Mouse (Mus musculus) midbrain, postnatal 0 days (tissue): ENCODE results near the gene Rdx. TPM values are rescaled to one million over a fixed set of nuclear protein-coding genes. Genes with fewer than 3 reads are reported as not detected.

Experiments
- ATAC-seq: fragments of 200-750 bp; cut with Nextera tagmentation; 2 replicates; pipeline ENCODE4 v1.8.0; 2017; ENCODE audit warnings: moderate number of reproducible peaks, mild to moderate bottlenecking, moderate TSS enrichment, moderate library complexity; ENCODE audit not compliant: low FRiP score
- DNase-seq: peaks from one replicate; pipeline ENCODE4 v3.0.0-alpha.2; 2015; ENCODE audit warnings: low spot score
- H3K27ac ChIP-seq: fragments of 300-500 bp; sonication (generic); 2 replicates; pipeline ENCODE4 v1.5.1; 2014; ENCODE audit warnings: low read depth, mild to moderate bottlenecking, low read length, mixed read lengths
- H3K27me3 ChIP-seq: fragments of 300-500 bp; sonication (generic); 2 replicates; pipeline ENCODE4 v1.6.1; 2014; ENCODE audit warnings: low read length, control low read depth, mixed read lengths; ENCODE audit not compliant: insufficient read depth
- H3K36me3 ChIP-seq: fragments of 300-500 bp; sonication (generic); 2 replicates; pipeline ENCODE4 v1.6.1; 2014; ENCODE audit warnings: low read length, control low read depth, mixed read lengths; ENCODE audit not compliant: insufficient read depth
- H3K4me1 ChIP-seq: fragments of 300-500 bp; sonication (generic); 2 replicates; pipeline ENCODE4 v1.6.1; 2014; ENCODE audit warnings: mild to moderate bottlenecking, control low read depth, antibody characterized with exemption, low read length, mixed read lengths; ENCODE audit not compliant: insufficient read depth
- H3K4me2 ChIP-seq: fragments of 300-500 bp; sonication (generic); 2 replicates; pipeline ENCODE4 v1.6.1; 2014; ENCODE audit warnings: low read depth, mild to moderate bottlenecking, low read length, mixed read lengths; ENCODE audit not compliant: poor library complexity, severe bottlenecking
- H3K4me3 ChIP-seq: fragments of 300-500 bp; sonication (generic); 2 replicates; pipeline ENCODE4 v1.5.1; 2014; ENCODE audit warnings: low read depth, mild to moderate bottlenecking, low read length, moderate library complexity
- H3K9ac ChIP-seq: fragments of 300-500 bp; sonication (generic); replicated peaks from 2 replicates; pipeline ENCODE4 v1.6.1; 2014; ENCODE audit warnings: mild to moderate bottlenecking, low read length, moderate library complexity, mixed read lengths; ENCODE audit not compliant: poor library complexity, severe bottlenecking
- H3K9me3 ChIP-seq: fragments of 300-500 bp; sonication (generic); 2 replicates; pipeline ENCODE4 v1.6.1; 2016; ENCODE audit warnings: low read length, control low read depth
- CTCF ChIP-seq: IDR thresholded peaks from 2 replicates; pipeline ENCODE4 v1.5.1; 2016; ENCODE audit warnings: antibody characterized with exemption, mild to moderate bottlenecking
- WGBS: fragments of 180-500 bp; shearing (Covaris S2); extraction: QIAGEN DNeasy Blood & Tissue Kit; methylation state at CpG from one replicate; pipeline ENCODE4 v1.1.7; 2014; 5-methylcytosine and 5-hydroxymethylcytosine counted together
- polyA plus RNA-seq: library from polyadenylated mRNA; unstranded; fragments of >200 nt; fragmentation: Nextera tagmentation; extraction: Ambion mirVana; gene quantifications from 2 replicates; pipeline ENCODE4 v1.2.1, GENCODE M21; 2015
- total RNA-seq: library from RNA; depleted of rRNA; stranded (reverse); fragments of >200 nt; gene quantifications from 2 replicates; pipeline ENCODE4 v1.2.3, GENCODE M21; 2014

The Rdx gene
- total and polyA plus RNA-seq, 2 experiments from 2014 or later: 53.3 to 85.7 TPM

DNA sequence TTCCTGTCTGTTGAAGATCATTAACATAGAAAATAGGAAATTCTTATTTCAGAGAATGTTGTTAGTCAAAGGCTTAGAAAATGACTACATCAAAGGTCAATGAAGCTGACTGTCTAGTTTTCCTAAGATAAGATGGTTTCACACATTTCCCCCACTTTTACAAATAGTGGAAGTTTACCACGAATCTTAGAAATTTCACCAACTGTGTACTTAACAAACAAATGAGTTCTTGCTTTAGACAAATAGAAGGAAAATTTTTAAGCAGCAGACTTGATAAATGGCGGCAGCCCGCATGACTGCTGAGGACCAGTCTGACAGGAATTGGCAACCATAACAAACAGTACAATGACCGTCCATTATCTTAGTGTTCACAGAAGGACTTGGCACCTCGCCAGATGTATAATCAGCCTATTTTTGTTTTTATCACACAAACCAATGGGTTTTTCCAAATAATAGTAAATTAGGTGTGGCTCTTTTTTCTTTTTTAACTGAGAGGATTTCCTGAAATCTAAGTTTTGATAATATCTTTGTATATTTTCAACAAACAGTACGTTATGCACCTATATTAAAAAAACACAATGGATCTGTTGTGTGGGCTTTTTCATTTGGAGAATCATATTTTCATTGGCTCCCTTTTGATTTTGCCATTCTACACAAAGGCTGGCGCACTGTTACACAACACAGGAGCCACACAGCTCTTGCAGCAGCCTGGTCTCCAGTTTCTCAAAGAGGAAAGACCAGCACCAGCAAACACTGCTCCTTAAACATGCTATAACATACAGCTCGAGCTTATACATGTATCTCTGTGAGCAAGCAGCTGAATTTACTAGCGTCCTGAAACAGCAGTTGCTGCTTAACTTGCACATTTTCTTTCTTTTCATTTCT is 18.2 kb upstream of the Rdx start:
- 41% methylated on average over 9 of the region's 9 CpGs for WGBS
- Histone ChIP-seq H3K27ac (no peak overlapping the region), H3K27me3 (no peaks in the 10 kb centered on the region), H3K4me2 (no peak overlapping the region), H3K9ac (no peak overlapping the region), H3K4me3 (no peak overlapping the region), H3K9me3 (no peaks in the 10 kb centered on the region), H3K4me1 (no peaks in the 10 kb centered on the region), H3K36me3 (no peaks in the 10 kb centered on the region)
- no peak for TF ChIP-seq CTCF
- DNase-seq: peak; percentile 55
- ATAC-seq: no peak

DNA sequence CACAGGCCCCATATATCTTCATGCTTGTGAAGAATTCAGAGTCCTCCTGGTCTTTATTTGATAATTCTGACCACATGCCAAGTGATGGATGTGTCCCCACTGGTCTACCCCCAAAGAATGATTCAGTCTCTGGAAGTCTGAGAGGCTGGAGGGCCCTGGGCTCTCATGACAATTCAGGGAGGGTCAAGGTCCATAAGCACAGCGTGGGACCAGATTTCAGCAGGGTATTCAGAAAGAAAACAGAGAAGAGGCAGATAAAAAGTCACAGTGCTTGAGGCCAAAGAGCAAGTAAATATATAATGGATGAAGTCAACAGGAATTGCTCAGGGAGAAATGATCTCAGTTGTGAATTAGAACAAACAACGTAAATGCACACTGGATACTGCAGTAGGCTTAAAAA is 15.5 kb upstream of the Rdx start:
- no peak overlapping the region for H3K4me2 ChIP-seq
- TF ChIP-seq CTCF: no peak
- no peak for ATAC-seq
- H3K9ac ChIP-seq: no peak overlapping the region
- no peak overlapping the region for H3K4me3 ChIP-seq
- 40% methylated on average over 2 of the region's 2 CpGs for WGBS
- no peak overlapping the region for H3K27ac ChIP-seq
- no peaks in the 10 kb centered on the region for H3K27me3 ChIP-seq
- H3K4me1 ChIP-seq: no peaks in the 10 kb centered on the region
- DNase-seq: no peak
- H3K36me3 ChIP-seq: no peaks in the 10 kb centered on the region
- H3K9me3 ChIP-seq: no peaks in the 10 kb centered on the region

GRCm38 (mm10) chr9:52037493-52037892 is 9.5 kb upstream of the Rdx start:
- no peak for ATAC-seq
- no peaks in the 10 kb centered on the region for H3K4me1 ChIP-seq
- no peak for DNase-seq
- H3K4me3 ChIP-seq: no peak overlapping the region
- H3K4me2 ChIP-seq: no peak overlapping the region
- no peaks in the 10 kb centered on the region for H3K27me3 ChIP-seq
- no peaks in the 10 kb centered on the region for H3K9me3 ChIP-seq
- 96% methylated on average over 1 of the region's 1 CpGs for WGBS
- no peak for TF ChIP-seq CTCF
- H3K27ac ChIP-seq: no peak overlapping the region
- no peak overlapping the region for H3K9ac ChIP-seq
- no peaks in the 10 kb centered on the region for H3K36me3 ChIP-seq

DNA sequence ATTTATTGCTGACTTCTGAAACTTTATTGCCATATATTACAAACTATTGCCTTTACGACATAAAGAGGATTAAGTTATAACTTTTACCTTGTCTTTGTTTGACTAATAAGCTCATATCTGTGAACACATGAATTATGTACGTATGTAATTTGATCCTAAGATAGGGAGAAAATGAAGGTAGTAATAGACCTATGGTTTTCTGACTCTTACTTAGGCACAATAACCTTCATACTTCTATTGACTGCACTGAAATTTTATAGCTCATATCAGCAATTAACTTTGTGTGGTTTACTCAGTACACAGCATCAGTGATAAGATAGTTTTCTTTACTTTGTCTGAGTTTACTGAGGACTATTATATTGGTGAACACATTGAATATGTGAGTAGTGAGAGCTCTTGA is 5.3 kb upstream of the Rdx start:
- H3K4me1 ChIP-seq: no peaks in the 10 kb centered on the region
- H3K27ac ChIP-seq: no peak overlapping the region
- 92% methylated on average over 2 of the region's 2 CpGs for WGBS
- no peaks in the 10 kb centered on the region for H3K36me3 ChIP-seq
- no peak overlapping the region for H3K4me2 ChIP-seq
- no peak for TF ChIP-seq CTCF
- no peaks in the 10 kb centered on the region for H3K9me3 ChIP-seq
- H3K9ac ChIP-seq: no peak overlapping the region
- no peak overlapping the region for H3K4me3 ChIP-seq
- no peak for DNase-seq
- ATAC-seq: no peak
- H3K27me3 ChIP-seq: no peaks in the 10 kb centered on the region

- ATAC-seq (no peak), DNase-seq (no peak)
- Histone ChIP-seq H3K27ac (0 out of 2 replicates have a peak overlapping the region, but pooled peaks have one; percentile 94), H3K4me2 (peak overlapping the region; percentile 77), H3K9ac (no peak overlapping the region), H3K4me3 (peak overlapping the region; percentile 96; the same call in 1 of the 2 replicates), H3K36me3 (no peaks in the 10 kb centered on the region), H3K4me1 (peaks cover 10% of the 10 kb centered on the region), H3K9me3 (no peaks in the 10 kb centered on the region), H3K27me3 (no peaks in the 10 kb centered on the region)
- WGBS: 39% methylated on average over 5 of the region's 5 CpGs
- TF ChIP-seq CTCF: no peak
Measured at GRCm38 (mm10) chr9:52046686-52047085, 287 bp upstream of the Rdx start.

DNA sequence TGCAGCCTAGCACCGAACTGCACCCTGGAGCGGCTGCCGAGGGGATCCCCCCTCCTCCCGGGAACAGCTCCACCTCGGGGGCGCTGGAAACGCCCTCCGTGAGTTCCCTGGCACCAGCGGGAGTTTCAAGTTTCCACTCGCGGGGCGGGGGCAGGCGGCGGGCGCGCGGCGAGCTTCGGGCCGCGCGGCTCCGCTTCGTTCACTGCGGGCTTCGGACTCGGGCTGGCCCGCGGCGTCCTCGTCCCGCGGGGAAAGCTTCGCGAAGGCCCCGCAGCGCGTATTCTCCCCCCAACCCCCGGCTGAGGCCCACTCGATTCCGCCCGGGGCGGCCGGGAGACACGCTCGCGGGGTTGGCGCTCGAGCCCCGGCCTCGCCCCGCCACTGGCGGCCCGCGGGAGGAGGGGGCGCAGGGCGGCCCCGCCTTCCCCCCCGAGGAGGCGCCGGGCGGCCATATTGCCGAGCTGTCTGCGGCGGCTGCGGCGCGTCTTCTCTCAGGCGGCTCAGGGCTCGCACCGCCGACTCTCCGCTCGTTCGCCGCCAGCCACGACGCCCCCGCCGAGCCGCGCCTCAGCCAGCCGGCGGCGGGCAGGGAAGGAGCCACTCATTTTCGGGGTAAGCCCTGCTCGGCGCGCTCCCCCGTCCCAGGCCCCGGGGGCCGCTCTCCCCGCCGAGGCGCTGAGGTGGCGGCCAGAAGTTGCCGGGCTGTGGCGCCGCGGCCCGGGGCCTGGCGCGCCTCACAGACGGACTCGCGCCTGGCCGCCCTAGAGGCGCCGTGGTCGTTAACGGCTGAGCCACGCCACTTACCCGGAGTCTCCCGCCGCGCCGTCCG is 1.1 kb downstream of the Rdx start:
- Histone ChIP-seq H3K9me3 (no peaks in the 10 kb centered on the region), H3K4me1 (peaks cover 10% of the 10 kb centered on the region), H3K27ac (peak overlapping the region; percentile 94), H3K9ac (peak overlapping the region; percentile 96), H3K4me3 (peak overlapping the region; percentile 96), H3K27me3 (no peaks in the 10 kb centered on the region), H3K4me2 (peak overlapping the region; percentile 77), H3K36me3 (no peaks in the 10 kb centered on the region)
- ATAC-seq (peak; percentile 91), DNase-seq (peak; percentile 83)
- under 1% methylated on average over 51 of the region's 118 CpGs for WGBS
- no peak for TF ChIP-seq CTCF
